Mouse (Mus musculus): Measurements from ENCODE around the gene Hmgb4.

The Hmgb4 gene

GRCm38 (mm10) chr4:128224453-128224852, 36.3 kb downstream of the Hmgb4 start:
- no peak for DNase-seq

- DNase-seq, result no peak
Measured at GRCm38 (mm10) chr4:128217991-128218595, 42.7 kb downstream of the Hmgb4 start.
